Mouse (Mus musculus) midbrain, embryonic 12.5 days (tissue): ENCODE data around the gene Phc3. TPM values are rescaled to one million over a fixed set of nuclear protein-coding genes. Genes with fewer than 3 reads are reported as not detected.

Experiments used
- ATAC-seq: fragments of 200-750 bp; cut with Nextera tagmentation; 2 replicates; pipeline ENCODE4 v1.8.0; 2017; ENCODE audit warnings: low read depth, moderate TSS enrichment, moderate library complexity; ENCODE audit not compliant: low FRiP score
- H3K27ac ChIP-seq: fragments of 300-500 bp; sonication (generic); replicated peaks from 2 replicates; pipeline ENCODE4 v1.5.1; 2016; ENCODE audit warnings: mild to moderate bottlenecking
- H3K27me3 ChIP-seq: fragments of 300-500 bp; sonication (generic); 2 replicates; pipeline ENCODE4 v1.6.1; 2016; ENCODE audit warnings: mild to moderate bottlenecking
- H3K36me3 ChIP-seq: fragments of 300-500 bp; sonication (generic); 2 replicates; pipeline ENCODE4 v1.6.1; 2016
- H3K4me1 ChIP-seq: fragments of 300-500 bp; sonication (generic); 2 replicates; pipeline ENCODE4 v1.6.1; 2016
- H3K4me2 ChIP-seq: fragments of 300-500 bp; sonication (generic); replicated peaks from 2 replicates; pipeline ENCODE4 v1.6.1; 2016; ENCODE audit warnings: mild to moderate bottlenecking, moderate library complexity
- H3K4me3 ChIP-seq: fragments of 300-500 bp; sonication (generic); 2 replicates; pipeline ENCODE4 v1.5.1; 2016; ENCODE audit warnings: mild to moderate bottlenecking
- H3K9ac ChIP-seq: fragments of 300-500 bp; sonication (generic); replicated peaks from 2 replicates; pipeline ENCODE4 v1.6.1; 2016; ENCODE audit warnings: mild to moderate bottlenecking, moderate library complexity
- H3K9me3 ChIP-seq: fragments of 300-500 bp; sonication (generic); 2 replicates; pipeline ENCODE4 v1.6.1; 2016; ENCODE audit warnings: mild to moderate bottlenecking
- WGBS: fragments of 180-500 bp; shearing (Covaris S2); methylation state at CpG from one replicate; pipeline ENCODE4 v1.1.7; 2016; 5-methylcytosine and 5-hydroxymethylcytosine counted together
- polyA plus RNA-seq: library from polyadenylated mRNA; unstranded; fragments of >200 nt; fragmentation: Nextera tagmentation; extraction: Ambion mirVana; gene quantifications from 2 replicates; pipeline ENCODE4 v1.2.1, GENCODE M21; 2016

Phc3 gene
- polyA plus RNA-seq, 1 experiment from 2014 or later = 5.8 TPM

DNA sequence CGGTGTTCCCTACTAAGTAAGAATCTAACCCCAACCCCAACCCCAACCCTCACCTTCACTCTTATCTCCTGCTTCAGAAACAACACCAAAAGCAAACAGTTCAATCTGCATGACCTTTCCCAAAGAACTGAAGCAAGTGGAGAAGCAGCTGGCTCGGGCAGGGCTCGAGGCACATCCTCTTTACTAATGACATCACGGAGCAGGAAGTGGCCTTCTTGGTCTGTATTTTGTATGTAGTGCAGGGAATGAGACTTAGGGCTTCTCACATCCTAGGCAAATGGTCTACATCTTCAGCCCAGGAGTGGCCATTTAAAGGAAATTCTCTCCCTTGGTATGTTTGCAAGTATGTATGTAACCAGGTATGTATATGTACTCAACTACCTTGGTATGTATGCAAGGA lies 52.1 kb downstream of the Phc3 start:
- Histone ChIP-seq H3K36me3 (peaks cover 54% of the 10 kb centered on the region), H3K4me2 (no peak overlapping the region), H3K9ac (no peak overlapping the region), H3K4me3 (no peak overlapping the region), H3K4me1 (no peaks in the 10 kb centered on the region), H3K27ac (no peak overlapping the region), H3K9me3 (no peaks in the 10 kb centered on the region), H3K27me3 (no peaks in the 10 kb centered on the region)
- no peak for ATAC-seq
- WGBS = 88% methylated on average over 4 of the region's 4 CpGs

DNA sequence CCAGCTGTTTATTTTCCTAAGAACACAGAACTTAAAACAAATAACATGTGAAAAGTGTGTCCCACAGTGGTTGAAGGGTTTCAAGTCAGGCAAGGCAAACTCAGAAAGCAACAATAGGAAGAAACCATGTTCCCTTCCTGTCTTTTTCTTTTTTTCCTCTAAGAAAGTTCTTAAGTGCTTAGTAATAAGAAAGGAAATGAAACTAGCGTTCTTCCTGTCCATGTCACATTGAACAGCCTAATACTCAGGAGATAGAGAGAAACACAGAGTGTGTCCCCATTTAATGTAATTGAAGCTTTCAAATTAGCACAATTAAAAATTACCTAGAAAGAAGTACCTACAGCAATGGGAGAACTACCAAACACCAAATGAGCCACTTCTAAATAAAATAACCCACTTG lies 64.6 kb downstream of the Phc3 start:
- no peaks in the 10 kb centered on the region for H3K9me3 ChIP-seq
- no peak overlapping the region for H3K4me2 ChIP-seq
- H3K27ac ChIP-seq = no peak overlapping the region
- no peaks in the 10 kb centered on the region for H3K4me1 ChIP-seq
- H3K9ac ChIP-seq = no peak overlapping the region
- 86% methylated on average over 1 of the region's 1 CpGs for WGBS
- peaks cover 38% of the 10 kb centered on the region for H3K36me3 ChIP-seq
- H3K4me3 ChIP-seq = no peak overlapping the region
- no peaks in the 10 kb centered on the region for H3K27me3 ChIP-seq
- ATAC-seq = no peak

DNA sequence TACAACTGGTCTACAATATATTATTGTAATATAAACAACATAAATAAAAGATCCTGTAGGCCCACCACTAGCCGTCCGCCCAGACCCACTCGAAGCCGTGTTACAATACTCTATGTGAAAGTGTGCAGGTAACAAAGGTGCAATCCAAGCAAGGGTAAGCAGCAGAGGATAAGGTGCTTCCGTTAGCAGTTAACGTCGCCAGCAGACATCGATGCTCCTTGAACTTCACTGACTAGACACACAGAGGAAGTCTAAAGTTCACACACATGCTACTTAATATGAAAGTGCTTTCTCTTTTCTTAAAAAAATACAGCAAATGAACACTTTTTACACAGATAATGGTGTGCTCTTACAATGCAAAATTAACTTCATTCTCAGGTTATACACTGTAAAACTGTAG lies 69.8 kb downstream of the Phc3 start:
- Histone ChIP-seq H3K27ac (no peak overlapping the region), H3K4me3 (no peak overlapping the region), H3K4me2 (no peak overlapping the region), H3K9ac (no peak overlapping the region), H3K4me1 (no peaks in the 10 kb centered on the region), H3K9me3 (no peaks in the 10 kb centered on the region), H3K36me3 (peaks cover 25% of the 10 kb centered on the region), H3K27me3 (no peaks in the 10 kb centered on the region)
- 93% methylated on average over 8 of the region's 8 CpGs for WGBS
- no peak for ATAC-seq

DNA sequence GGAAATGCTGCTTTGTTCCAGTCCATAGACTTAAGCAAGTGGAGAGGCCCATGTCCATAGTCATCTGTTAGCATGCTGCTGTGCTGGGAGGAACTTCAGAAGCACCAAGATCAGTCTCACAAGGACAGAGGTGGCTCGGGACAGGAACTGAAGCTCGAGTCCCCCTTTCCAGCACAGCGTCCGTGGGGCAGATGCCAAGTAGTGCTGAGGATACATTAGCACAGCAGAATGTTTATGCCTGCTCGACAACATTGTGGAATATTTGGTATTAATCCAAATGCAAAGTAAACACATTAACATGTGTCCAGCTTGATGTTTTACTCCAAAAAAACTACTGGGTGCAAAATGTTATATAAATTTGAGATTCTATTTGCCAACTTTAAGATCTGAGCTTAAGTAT lies 72.5 kb downstream of the Phc3 start:
- Histone ChIP-seq H3K9ac (no peak overlapping the region), H3K4me1 (no peaks in the 10 kb centered on the region), H3K36me3 (peaks cover 17% of the 10 kb centered on the region), H3K27me3 (no peaks in the 10 kb centered on the region), H3K9me3 (no peaks in the 10 kb centered on the region), H3K27ac (no peak overlapping the region), H3K4me3 (no peak overlapping the region), H3K4me2 (no peak overlapping the region)
- 94% methylated on average over 5 of the region's 5 CpGs for WGBS
- ATAC-seq = no peak

DNA sequence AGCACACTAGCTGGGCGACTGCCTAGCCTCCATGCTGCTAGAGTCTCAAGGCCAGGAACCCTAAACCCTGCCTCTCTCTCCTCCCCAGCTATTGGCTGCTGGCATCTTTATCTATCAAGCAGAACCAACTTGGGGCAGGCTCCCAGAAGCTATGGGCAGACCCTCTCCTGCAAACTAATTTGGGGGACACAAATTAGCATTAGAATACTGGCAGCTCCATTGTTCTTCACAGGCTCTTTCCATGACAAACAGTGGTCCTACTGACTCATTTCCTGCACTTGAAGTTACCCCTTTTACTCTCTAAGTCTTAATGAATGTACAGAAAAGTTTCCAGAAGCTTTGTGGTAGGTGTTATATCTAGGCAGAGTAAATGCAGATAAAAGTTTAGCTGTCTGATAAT lies 80.2 kb downstream of the Phc3 start:
- WGBS = 31% methylated on average over 1 of the region's 1 CpGs
- no peak for ATAC-seq
- H3K9me3 ChIP-seq = no peaks in the 10 kb centered on the region
- H3K4me3 ChIP-seq = no peak overlapping the region
- no peak overlapping the region for H3K27ac ChIP-seq
- H3K4me2 ChIP-seq = no peak overlapping the region
- no peaks in the 10 kb centered on the region for H3K36me3 ChIP-seq
- H3K9ac ChIP-seq = no peak overlapping the region
- peaks cover 4% of the 10 kb centered on the region; the same call in 1 of the 2 replicates for H3K4me1 ChIP-seq
- no peaks in the 10 kb centered on the region for H3K27me3 ChIP-seq

DNA sequence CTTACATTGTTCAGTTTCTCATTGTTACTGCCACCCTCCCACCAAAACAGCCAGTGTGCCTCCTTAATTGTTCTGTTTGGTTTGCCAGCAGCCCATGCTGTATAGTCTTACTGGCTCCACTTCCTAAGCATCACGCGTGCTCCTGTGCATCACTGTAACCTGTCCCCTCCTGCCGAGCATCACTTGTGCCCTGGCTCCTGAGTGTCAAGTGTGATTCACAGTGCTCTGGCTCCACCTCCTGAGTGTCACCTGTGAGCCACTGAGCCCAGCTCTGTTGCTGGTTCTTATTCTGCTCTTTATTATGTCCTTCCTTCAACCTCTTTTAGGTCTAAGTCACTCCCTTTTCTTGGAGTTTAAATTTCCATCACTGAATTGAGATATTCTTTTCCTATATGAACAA lies 81.8 kb downstream of the Phc3 start:
- no peaks in the 10 kb centered on the region for H3K27me3 ChIP-seq
- H3K9ac ChIP-seq = no peak overlapping the region
- peaks cover 4% of the 10 kb centered on the region; the same call in 1 of the 2 replicates for H3K4me1 ChIP-seq
- no peaks in the 10 kb centered on the region for H3K9me3 ChIP-seq
- ATAC-seq = no peak
- H3K4me3 ChIP-seq = no peak overlapping the region
- H3K36me3 ChIP-seq = no peaks in the 10 kb centered on the region
- H3K27ac ChIP-seq = no peak overlapping the region
- no peak overlapping the region for H3K4me2 ChIP-seq
- WGBS = 89% methylated on average over 3 of the region's 3 CpGs

DNA sequence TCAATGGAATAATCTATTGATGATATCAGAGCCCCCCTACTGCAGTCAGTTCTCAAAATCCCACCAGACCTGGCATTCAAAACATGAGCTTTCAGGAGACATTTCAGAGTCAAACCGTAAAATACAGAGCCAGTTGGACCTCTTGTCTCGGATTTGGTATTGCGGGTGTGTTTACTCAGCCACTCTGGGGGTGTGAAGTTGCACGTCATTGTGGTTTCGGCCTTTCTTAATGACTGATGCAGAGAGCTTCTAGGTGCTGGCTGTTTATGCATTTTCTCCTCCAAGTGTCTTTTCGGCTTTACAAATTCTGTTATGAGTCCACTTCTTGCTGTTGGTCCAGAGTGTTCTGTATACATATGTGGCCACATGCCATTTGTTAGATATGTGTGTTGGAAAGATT lies 92.5 kb downstream of the Phc3 start:
- no peaks in the 10 kb centered on the region for H3K36me3 ChIP-seq
- H3K4me3 ChIP-seq = no peak overlapping the region
- H3K4me1 ChIP-seq = no peaks in the 10 kb centered on the region
- no peak overlapping the region for H3K9ac ChIP-seq
- no peak overlapping the region for H3K4me2 ChIP-seq
- no peaks in the 10 kb centered on the region for H3K9me3 ChIP-seq
- WGBS = 90% methylated on average over 6 of the region's 6 CpGs
- H3K27ac ChIP-seq = no peak overlapping the region
- no peaks in the 10 kb centered on the region for H3K27me3 ChIP-seq
- ATAC-seq = no peak

DNA sequence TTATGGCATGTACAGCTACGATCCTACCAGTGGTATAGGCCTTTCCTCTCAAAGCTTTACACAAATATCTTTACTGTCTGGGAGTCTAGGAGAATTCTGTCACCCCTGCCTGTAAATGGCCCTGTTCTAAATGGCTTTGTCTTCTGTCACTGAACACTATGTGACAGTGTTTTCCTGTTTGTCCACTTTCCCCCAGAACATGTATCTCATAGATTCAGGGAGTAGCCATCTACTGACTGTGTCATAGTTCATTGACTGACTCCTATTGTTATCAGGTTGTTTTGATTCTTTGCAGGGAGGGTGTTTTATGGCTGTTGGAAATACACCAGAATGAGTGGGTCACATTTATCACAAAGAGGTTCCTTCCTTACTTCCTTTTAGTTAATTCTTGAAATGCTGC lies 99.2 kb downstream of the Phc3 start:
- no peak for ATAC-seq
- H3K36me3 ChIP-seq = no peaks in the 10 kb centered on the region

DNA sequence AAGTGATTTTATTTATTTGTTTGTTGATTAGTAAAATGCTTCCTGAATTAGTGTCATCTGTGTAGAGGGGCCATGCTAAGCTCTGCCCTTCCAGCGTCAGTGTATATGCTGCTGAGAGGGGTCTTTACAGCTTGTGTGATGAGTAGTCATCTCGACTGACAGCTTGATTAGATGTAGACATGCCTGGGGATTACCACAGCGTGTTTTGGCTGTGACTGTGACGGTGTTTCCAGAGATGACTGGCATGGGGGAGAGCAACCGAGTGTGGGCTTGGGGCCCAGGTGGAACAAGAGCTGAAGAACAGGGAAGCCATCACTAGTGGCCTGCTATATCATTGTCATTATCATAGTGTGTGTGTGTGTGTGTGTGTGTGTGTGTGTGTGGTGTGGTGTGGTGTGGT lies 100.6 kb downstream of the Phc3 start:
- no peak overlapping the region for H3K4me3 ChIP-seq
- 0 out of 2 replicates have a peak, but pooled peaks cover 7% of the 10 kb centered on the region for H3K4me1 ChIP-seq
- H3K36me3 ChIP-seq = no peaks in the 10 kb centered on the region
- no peak overlapping the region for H3K4me2 ChIP-seq
- 77% methylated on average over 5 of the region's 5 CpGs for WGBS
- ATAC-seq = no peak
- no peak overlapping the region for H3K9ac ChIP-seq
- no peaks in the 10 kb centered on the region for H3K27me3 ChIP-seq
- H3K27ac ChIP-seq = no peak overlapping the region
- H3K9me3 ChIP-seq = no peaks in the 10 kb centered on the region

More for the DNA sequence above, 99.2 kb downstream of the Phc3 start:
- 75% methylated on average over 1 of the region's 1 CpGs for WGBS
- Histone ChIP-seq H3K9ac (no peak overlapping the region), H3K4me1 (0 out of 2 replicates have a peak, but pooled peaks cover 7% of the 10 kb centered on the region), H3K9me3 (no peaks in the 10 kb centered on the region), H3K27ac (no peak overlapping the region), H3K4me2 (no peak overlapping the region), H3K27me3 (no peaks in the 10 kb centered on the region), H3K4me3 (no peak overlapping the region)

DNA sequence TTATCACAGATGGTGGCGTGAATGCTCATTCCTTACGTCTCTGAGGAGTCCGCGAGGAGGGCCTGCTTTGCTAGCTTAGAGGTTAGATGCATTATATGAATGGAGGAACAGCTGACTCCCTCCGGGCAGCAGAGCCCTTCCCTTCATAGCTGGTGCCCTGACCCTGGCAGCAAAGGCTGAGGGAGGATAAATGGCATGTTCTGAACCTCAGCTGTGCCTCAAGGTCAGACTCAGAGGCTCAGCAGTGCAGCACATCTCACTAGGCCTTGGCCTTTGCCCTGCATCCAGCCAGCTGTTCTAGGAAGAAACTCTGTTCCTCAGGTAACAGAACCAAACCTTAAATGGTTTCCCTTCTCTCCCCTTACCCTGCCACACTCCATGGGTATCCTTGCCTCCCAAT lies 101.0 kb downstream of the Phc3 start:
- Histone ChIP-seq H3K4me3 (no peak overlapping the region), H3K4me2 (no peak overlapping the region), H3K9me3 (no peaks in the 10 kb centered on the region), H3K27ac (no peak overlapping the region), H3K36me3 (no peaks in the 10 kb centered on the region), H3K9ac (no peak overlapping the region), H3K27me3 (no peaks in the 10 kb centered on the region), H3K4me1 (0 out of 2 replicates have a peak, but pooled peaks cover 7% of the 10 kb centered on the region)
- no peak for ATAC-seq
- 78% methylated on average over 5 of the region's 5 CpGs for WGBS

DNA sequence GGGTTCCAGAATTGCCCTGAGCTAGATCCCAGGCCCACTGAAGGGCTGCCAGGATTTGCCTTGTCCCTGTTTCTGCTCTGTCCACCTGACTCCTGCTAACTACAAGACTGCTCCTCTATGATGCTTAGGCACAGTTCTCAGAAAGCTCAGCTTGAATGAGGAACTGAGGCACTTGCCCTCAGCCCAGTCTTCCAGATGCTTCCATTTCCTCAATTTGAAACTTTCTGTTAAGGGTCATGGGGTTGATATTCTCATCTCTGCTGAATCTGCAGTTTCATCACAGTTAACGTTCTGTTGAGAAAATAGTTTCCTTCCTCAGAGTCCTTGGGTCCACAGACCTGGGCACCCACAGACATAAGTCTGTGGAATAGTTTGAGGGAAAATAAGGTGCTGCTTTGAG lies 104.6 kb downstream of the Phc3 start:
- no peak overlapping the region for H3K9ac ChIP-seq
- H3K9me3 ChIP-seq = no peaks in the 10 kb centered on the region
- H3K4me2 ChIP-seq = no peak overlapping the region
- no peaks in the 10 kb centered on the region for H3K27me3 ChIP-seq
- 75% methylated on average over 1 of the region's 1 CpGs for WGBS
- no peak overlapping the region for H3K27ac ChIP-seq
- no peak for ATAC-seq
- H3K4me3 ChIP-seq = no peak overlapping the region
- 0 out of 2 replicates have a peak, but pooled peaks cover 7% of the 10 kb centered on the region for H3K4me1 ChIP-seq
- no peaks in the 10 kb centered on the region for H3K36me3 ChIP-seq

DNA sequence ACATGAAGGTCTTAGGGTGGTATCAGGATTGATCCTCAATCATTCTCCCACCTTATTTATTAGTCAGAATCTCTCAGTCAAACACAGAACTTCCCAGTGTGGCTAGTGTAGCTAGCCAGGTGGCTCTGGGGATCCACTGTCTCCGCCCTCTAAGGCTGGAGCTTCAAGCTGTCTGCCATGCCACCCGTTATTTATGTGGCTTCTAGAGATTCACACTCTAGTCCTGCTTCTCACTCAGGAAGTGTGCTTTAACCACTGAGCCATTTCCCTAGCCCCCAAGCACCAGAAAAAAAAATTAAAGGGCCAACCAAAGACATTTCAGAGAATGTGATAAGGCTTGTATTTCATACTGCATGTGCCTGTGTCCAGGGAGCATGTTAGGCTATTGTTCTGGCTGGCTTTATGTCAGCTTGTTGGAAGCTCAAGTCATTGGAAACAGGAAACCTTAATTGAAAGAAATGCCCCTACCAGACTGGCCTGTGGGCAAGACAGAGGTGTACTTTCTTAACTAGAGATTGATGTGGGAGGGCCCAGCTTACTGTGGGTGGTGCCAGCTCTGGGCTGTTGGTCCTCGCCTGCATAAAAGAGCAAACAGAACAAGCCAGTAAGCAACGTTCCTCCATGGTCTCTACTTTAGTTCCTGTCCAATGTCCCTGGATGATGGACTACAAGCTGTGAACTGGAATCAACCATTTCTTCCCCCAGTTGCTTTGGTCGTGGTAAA lies 105.3 kb downstream of the Phc3 start:
- Histone ChIP-seq H3K4me2 (no peak overlapping the region), H3K9ac (no peak overlapping the region), H3K36me3 (no peaks in the 10 kb centered on the region), H3K27ac (no peak overlapping the region), H3K4me1 (0 out of 2 replicates have a peak, but pooled peaks cover 7% of the 10 kb centered on the region), H3K9me3 (no peaks in the 10 kb centered on the region), H3K4me3 (no peak overlapping the region), H3K27me3 (no peaks in the 10 kb centered on the region)
- ATAC-seq = no peak
- WGBS = 78% methylated on average over 5 of the region's 5 CpGs

DNA sequence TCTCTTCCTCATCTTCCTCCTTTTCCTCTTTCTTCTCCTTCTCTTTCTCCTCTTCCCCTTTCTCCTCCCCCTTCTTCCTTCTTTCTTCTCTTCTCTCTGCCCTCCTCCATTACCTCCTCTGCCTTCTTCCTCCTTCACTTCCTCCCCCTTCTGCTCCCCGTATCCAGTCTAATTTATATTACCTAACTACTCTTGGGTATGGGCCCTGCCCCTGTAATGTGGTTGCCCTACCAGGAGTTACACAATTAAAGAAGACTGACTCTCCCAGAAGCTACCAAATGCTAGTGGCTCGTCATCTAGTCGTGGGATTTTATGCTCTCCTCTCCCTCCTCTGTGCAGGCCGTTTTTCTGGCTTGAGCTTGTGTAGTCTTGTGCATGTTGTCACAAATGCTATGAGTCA lies 108.5 kb downstream of the Phc3 start:
- 82% methylated on average over 4 of the region's 4 CpGs for WGBS
- no peak for ATAC-seq

More for the DNA sequence above, 108.5 kb downstream of the Phc3 start:
- no peak overlapping the region for H3K27ac ChIP-seq
- H3K36me3 ChIP-seq = no peaks in the 10 kb centered on the region
- no peaks in the 10 kb centered on the region for H3K9me3 ChIP-seq
- H3K27me3 ChIP-seq = peaks cover 12% of the 10 kb centered on the region
- H3K4me1 ChIP-seq = peaks cover 7% of the 10 kb centered on the region
- H3K9ac ChIP-seq = no peak overlapping the region
- H3K4me3 ChIP-seq = no peak overlapping the region
- H3K4me2 ChIP-seq = no peak overlapping the region
